Mouse (Mus musculus): Measurements from ENCODE around the gene Cyp3a11.

DNA sequence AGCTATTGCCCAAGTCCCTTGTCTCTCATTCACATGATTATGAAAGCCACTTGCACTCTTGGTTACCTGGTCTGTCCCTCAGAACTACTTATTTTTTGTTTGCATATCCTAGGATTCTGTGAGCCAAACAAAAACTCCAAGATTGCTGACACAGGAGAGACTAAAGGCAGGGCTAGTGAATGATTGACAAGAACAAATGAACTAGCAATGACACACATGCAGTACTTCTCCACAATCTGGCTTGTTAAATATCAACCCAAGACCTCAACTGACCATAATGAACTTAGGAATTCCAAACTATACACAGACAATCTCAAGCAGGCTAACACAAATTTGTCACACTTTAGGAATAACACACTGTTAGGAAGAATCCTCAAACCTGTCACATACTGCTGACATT is 32.0 kb upstream of the Cyp3a11 start:
- TF ChIP-seq USF1 (IDR thresholded peaks at IDR 0.05; ENCODE audit: low read depth) = no peak
- TF ChIP-seq POLR2A (IDR thresholded peaks at IDR 0.05; ENCODE audit: insufficient read length, low read depth) = no peak
- no peak for TF ChIP-seq MYOG (IDR thresholded peaks at IDR 0.05; ENCODE audit: control insufficient read depth in 1 of 3, insufficient read depth in 1 of 3, insufficient read length in 2 of 3, low read depth in 2 of 3)
- no peak for TF ChIP-seq CEBPB (IDR thresholded peaks at IDR 0.05; ENCODE audit: insufficient read depth, poor library complexity, severe bottlenecking)
- no peak for TF ChIP-seq TCF12 (IDR thresholded peaks at IDR 0.05; ENCODE audit: insufficient read depth, poor library complexity, severe bottlenecking)
- TF ChIP-seq MAX (IDR thresholded peaks at IDR 0.05; ENCODE audit: low read depth) = no peak
- no peak for TF ChIP-seq E2F4 (IDR thresholded peaks at IDR 0.05; ENCODE audit: insufficient read depth)
- no peak for TF ChIP-seq POLR2AphosphoS2 (IDR thresholded peaks at IDR 0.05; ENCODE audit: insufficient read length, low read depth)
- TF ChIP-seq MYOD1 (IDR thresholded peaks at IDR 0.05; ENCODE audit: control insufficient read depth in 1 of 3, insufficient read length in 2 of 3, low read depth in 2 of 3) = no peak
